Mouse (Mus musculus) kidney, embryonic 15.5 days (tissue): Measurements from ENCODE around the gene Tmcc2. TPM values are rescaled to one million over a fixed set of nuclear protein-coding genes. Genes with fewer than 3 reads are reported as not detected.
"Not testable (repeated sequence)": the region's sequence is repeated elsewhere in the genome, so short reads cannot be mapped to it uniquely, and the experiment has no call there.

Source experiments
- ATAC-seq: fragments of 200-750 bp; cut with Nextera tagmentation; replicated peaks from 2 replicates; pipeline ENCODE4 v1.8.0; 2017; ENCODE audit warnings: moderate TSS enrichment; ENCODE audit not compliant: low FRiP score
- H3K27ac ChIP-seq: fragments of 300-500 bp; sonication (generic); 2 replicates; pipeline ENCODE4 v1.5.1; 2015; ENCODE audit warnings: mild to moderate bottlenecking, inconsistent platforms
- H3K27me3 ChIP-seq: fragments of 300-500 bp; sonication (generic); 2 replicates; pipeline ENCODE4 v1.6.1; 2015; ENCODE audit warnings: inconsistent platforms
- H3K36me3 ChIP-seq: fragments of 300-500 bp; sonication (generic); 2 replicates; pipeline ENCODE4 v1.6.1; 2015; ENCODE audit warnings: inconsistent platforms
- H3K4me1 ChIP-seq: fragments of 300-500 bp; sonication (generic); 2 replicates; pipeline ENCODE4 v1.6.1; 2015; ENCODE audit warnings: inconsistent platforms
- H3K4me2 ChIP-seq: fragments of 300-500 bp; sonication (generic); 2 replicates; pipeline ENCODE4 v1.6.1; 2015; ENCODE audit warnings: moderate library complexity, mild to moderate bottlenecking, inconsistent platforms
- H3K4me3 ChIP-seq: fragments of 300-500 bp; sonication (generic); replicated peaks from 2 replicates; pipeline ENCODE4 v1.5.1; 2015; ENCODE audit warnings: mild to moderate bottlenecking, inconsistent platforms
- H3K9ac ChIP-seq: fragments of 300-500 bp; sonication (generic); 2 replicates; pipeline ENCODE4 v1.6.1; 2015; ENCODE audit warnings: mild to moderate bottlenecking, inconsistent platforms
- H3K9me3 ChIP-seq: fragments of 300-500 bp; sonication (generic); replicated peaks from 2 replicates; pipeline ENCODE4 v1.6.1; 2016; ENCODE audit warnings: inconsistent platforms
- WGBS: fragments of 180-500 bp; shearing (Covaris S2); methylation state at CpG from one replicate; pipeline ENCODE4 v1.1.7; 2015; ENCODE audit warnings: mixed read lengths; 5-methylcytosine and 5-hydroxymethylcytosine counted together
- polyA plus RNA-seq: library from polyadenylated mRNA; unstranded; fragments of >200 nt; fragmentation: Nextera tagmentation; extraction: Ambion mirVana; gene quantifications from 2 replicates; pipeline ENCODE4 v1.2.1, GENCODE M21; 2015

Gene Tmcc2
- polyA plus RNA-seq, 1 experiment from 2014 or later = 15.5 TPM

DNA sequence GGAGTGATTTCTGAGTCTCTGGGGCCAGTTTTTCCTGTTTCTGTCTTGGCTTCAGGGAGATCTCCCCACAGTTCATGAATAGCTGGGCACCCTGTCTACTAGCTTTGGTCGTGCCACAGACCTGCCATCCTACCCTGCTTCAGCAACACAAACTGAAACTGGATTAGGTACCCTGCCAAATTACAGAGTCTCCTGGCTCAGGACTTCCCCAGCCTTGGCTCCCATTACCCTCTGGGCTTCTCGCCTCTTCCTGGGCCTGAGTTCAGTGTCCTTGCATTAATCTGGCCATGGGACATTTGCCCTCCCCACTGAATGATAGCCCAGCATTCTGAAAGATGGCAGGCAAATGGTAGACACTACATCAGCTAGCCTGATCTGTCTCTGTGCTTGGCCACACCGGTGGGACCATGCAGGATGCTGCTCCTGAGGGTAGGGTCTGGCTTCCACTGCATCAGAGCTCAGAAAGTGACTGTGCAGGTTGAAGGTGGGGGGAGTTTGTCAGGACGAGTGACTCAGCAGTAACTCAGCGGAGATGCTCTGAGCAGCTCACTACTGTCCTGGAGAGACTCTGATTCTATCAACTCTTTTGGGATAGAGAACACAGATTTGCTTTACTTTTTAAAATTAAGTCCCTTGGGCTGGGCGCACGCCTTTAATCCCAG is 26.1 kb downstream of the Tmcc2 start:
- Histone ChIP-seq H3K27ac (no peak overlapping the region), H3K27me3 (no peaks in the 10 kb centered on the region), H3K9ac (no peak overlapping the region), H3K4me3 (no peak overlapping the region), H3K9me3 (no peaks in the 10 kb centered on the region), H3K4me2 (no peak overlapping the region), H3K4me1 (peaks cover 6% of the 10 kb centered on the region; the same call in 1 of the 2 replicates), H3K36me3 (peaks cover 25% of the 10 kb centered on the region)
- WGBS = 90% methylated on average over 7 of the region's 7 CpGs
- no peak for ATAC-seq

DNA sequence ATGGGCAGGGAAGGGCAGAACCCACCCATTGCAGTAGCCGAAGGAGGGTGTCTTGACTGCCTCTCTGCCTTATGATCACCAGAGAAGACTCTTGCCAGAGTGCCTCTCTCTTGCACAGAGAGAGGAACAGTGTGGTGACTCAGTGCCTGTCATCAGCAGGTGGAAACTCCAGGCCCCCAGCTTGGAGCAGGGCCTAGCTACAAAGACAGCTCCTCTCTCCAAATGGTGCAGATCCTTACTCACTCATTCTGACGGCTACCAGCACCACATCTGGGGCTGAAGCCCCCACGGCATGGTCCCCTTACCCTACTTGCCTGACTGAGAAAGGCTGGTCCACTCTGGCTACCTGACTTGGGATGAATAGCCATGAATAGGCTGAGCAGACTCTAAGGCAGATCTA is 26.7 kb downstream of the Tmcc2 start:
- H3K27me3 ChIP-seq = no peaks in the 10 kb centered on the region
- H3K4me3 ChIP-seq = no peak overlapping the region
- no peak overlapping the region for H3K9ac ChIP-seq
- H3K36me3 ChIP-seq = peaks cover 31% of the 10 kb centered on the region
- H3K4me1 ChIP-seq = peaks cover 6% of the 10 kb centered on the region; the same call in 1 of the 2 replicates
- WGBS = 82% methylated on average over 3 of the region's 3 CpGs
- ATAC-seq = no peak
- no peak overlapping the region for H3K27ac ChIP-seq
- H3K9me3 ChIP-seq = no peaks in the 10 kb centered on the region
- H3K4me2 ChIP-seq = no peak overlapping the region

DNA sequence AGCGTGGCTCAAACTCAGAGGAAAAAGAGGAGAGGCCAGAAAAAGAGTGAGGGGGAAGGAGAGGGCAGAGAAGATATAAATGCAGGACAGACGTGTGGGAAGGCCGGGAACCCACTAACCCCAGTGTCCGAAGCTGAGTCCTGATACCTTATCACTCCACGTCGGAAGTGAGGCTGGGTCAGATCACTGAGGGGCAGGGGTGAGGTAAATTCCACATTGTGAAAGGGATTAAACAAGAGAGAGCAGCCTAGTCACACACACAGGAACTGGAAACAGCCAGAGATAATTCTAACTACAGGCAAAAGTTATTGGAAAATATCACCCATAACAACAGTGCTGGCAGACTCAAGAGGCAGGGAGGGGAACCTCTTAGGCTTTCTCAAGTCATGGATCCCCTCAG is 29.1 kb downstream of the Tmcc2 start:
- H3K9ac ChIP-seq = no peak overlapping the region
- no peak overlapping the region for H3K4me2 ChIP-seq
- H3K27me3 ChIP-seq = no peaks in the 10 kb centered on the region
- H3K27ac ChIP-seq = no peak overlapping the region
- H3K36me3 ChIP-seq = peaks cover 52% of the 10 kb centered on the region
- 71% methylated on average over 6 of the region's 6 CpGs for WGBS
- no peaks in the 10 kb centered on the region for H3K9me3 ChIP-seq
- H3K4me1 ChIP-seq = 0 out of 2 replicates have a peak, but pooled peaks cover 3% of the 10 kb centered on the region
- no peak for ATAC-seq
- no peak overlapping the region for H3K4me3 ChIP-seq

DNA sequence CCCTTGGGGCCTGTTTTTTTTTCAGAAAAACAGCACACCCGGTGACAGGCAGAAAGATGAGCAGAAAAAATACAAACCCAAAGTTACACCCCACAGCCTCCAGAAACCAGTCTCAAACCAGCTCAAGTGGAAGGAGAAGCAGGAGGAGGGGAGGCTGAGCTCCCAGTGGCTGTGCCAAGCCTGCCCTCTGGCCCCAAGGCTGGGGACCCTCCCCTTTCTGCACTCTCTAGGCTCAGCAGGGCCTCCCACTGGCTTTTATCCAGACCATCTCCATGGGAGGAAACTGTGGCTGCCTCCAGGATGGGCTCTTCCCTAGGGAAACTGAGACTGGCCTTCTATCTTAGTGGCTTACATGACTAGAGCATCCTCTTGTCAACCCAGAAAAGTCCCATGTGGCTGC is 34.2 kb downstream of the Tmcc2 start:
- Histone ChIP-seq H3K4me1 (peaks cover 21% of the 10 kb centered on the region), H3K4me2 (no peak overlapping the region), H3K4me3 (no peak overlapping the region), H3K9ac (no peak overlapping the region), H3K9me3 (no peaks in the 10 kb centered on the region), H3K36me3 (peaks cover 47% of the 10 kb centered on the region), H3K27me3 (no peaks in the 10 kb centered on the region), H3K27ac (no peak overlapping the region)
- ATAC-seq = no peak
- 70% methylated on average over 1 of the region's 1 CpGs for WGBS

DNA sequence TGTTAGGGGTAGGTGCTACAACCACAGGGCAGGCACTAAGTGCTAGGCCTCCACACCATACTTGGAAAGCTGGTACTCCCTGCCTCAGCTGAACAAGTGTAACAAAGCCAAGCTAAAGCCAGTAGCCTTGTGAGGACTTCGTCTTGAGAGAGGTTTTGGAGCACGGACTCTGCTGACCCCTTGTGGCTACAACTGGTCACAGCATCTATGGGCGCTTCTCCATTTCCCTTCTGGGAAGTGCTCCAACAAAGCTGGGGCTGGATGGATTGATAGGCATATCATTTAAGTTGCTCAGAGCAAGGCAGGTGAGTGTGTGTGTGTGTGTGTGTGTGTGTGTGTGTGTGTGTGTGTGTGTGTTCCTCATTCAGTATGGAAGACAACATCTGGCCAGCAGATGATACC is 35.2 kb downstream of the Tmcc2 start:
- peaks cover 21% of the 10 kb centered on the region for H3K4me1 ChIP-seq
- 0% methylated on average over 3 of the region's 3 CpGs for WGBS
- H3K9ac ChIP-seq = no peak overlapping the region
- H3K27ac ChIP-seq = 0 out of 2 replicates have a peak overlapping the region, but pooled peaks have one; percentile 38
- H3K9me3 ChIP-seq = no peaks in the 10 kb centered on the region; the same call in 1 of the 2 replicates
- ATAC-seq = peak; percentile 5; the same call in 1 of the 2 replicates
- peaks cover 37% of the 10 kb centered on the region for H3K36me3 ChIP-seq
- no peaks in the 10 kb centered on the region for H3K27me3 ChIP-seq
- no peak overlapping the region for H3K4me3 ChIP-seq
- no peak overlapping the region for H3K4me2 ChIP-seq

DNA sequence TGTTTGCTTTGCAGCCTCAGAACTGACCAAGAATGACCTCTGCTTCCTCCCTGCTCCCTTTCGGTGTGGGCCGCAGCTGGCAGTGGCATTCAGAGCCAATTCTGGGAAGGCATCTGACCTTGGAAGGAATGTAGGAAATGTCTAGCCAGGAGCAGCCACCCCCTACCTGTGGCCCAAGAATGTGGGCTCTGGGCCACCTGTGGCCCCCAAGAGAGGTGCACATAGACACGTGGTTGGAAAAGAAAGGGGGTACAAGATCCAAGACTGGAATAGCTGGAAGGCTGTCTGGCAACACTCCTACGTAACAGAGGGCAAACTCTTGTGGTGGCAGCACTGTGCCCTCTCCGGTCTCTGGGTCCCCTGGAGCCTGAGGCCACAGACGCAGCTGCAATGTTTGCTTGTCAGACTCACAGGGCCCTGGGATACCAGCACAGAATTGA is 35.9 kb downstream of the Tmcc2 start:
- Histone ChIP-seq H3K27me3 (no peaks in the 10 kb centered on the region), H3K9me3 (no peaks in the 10 kb centered on the region; the same call in 1 of the 2 replicates), H3K27ac (0 out of 2 replicates have a peak overlapping the region, but pooled peaks have one; percentile 38), H3K9ac (no peak overlapping the region), H3K4me3 (no peak overlapping the region), H3K36me3 (peaks cover 30% of the 10 kb centered on the region), H3K4me2 (no peak overlapping the region), H3K4me1 (peaks cover 21% of the 10 kb centered on the region)
- 57% methylated on average over 6 of the region's 6 CpGs for WGBS
- no peak for ATAC-seq

DNA sequence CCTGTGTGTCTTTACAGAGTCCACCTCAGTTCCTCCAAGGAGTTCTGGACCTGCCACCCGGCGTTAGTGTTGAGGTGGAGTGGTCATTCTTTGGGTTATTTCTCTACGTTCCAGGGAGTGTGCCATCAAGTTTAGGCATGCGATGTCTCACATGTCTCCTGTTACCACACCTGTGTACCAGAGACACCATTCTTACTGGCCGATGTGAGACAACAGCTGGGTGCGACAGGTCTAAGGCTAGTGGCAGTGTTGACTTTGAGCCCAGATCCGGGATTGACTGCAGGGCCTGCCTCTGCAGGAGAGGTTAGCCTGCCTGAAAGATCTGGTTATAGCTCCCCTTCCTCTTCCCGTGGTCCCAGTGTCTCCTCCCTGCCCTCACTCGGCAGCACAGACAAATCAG is 36.8 kb downstream of the Tmcc2 start:
- Histone ChIP-seq H3K9ac (no peak overlapping the region), H3K4me2 (no peak overlapping the region), H3K27me3 (no peaks in the 10 kb centered on the region), H3K36me3 (peaks cover 21% of the 10 kb centered on the region), H3K4me1 (peaks cover 21% of the 10 kb centered on the region), H3K27ac (no peak overlapping the region), H3K4me3 (no peak overlapping the region), H3K9me3 (no peaks in the 10 kb centered on the region; the same call in 1 of the 2 replicates)
- 77% methylated on average over 9 of the region's 9 CpGs for WGBS
- no peak for ATAC-seq

DNA sequence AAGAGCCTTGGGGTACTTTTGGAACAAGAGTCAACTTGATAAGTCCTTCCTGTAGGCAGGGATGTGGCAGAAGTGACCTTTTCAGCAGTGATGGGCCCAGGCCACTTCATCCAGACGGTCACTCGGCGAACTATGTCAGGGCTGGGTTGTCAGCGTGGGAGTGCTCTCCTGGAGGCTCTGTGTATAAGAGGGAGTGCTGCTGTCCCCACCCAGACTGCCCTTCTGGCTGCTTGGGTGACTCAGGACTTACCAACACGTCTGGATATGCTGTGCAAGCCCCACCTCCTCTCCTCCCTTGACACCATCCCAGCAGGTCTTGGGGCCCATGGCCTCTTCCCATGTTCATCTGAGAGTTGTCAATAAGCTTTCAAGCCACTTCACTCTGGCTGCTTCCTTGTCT is 37.7 kb downstream of the Tmcc2 start:
- no peak for ATAC-seq
- Histone ChIP-seq H3K9ac (no peak overlapping the region), H3K4me3 (no peak overlapping the region), H3K36me3 (peaks cover 12% of the 10 kb centered on the region), H3K4me2 (no peak overlapping the region), H3K27me3 (no peaks in the 10 kb centered on the region), H3K9me3 (no peaks in the 10 kb centered on the region; the same call in 1 of the 2 replicates), H3K27ac (no peak overlapping the region), H3K4me1 (peaks cover 21% of the 10 kb centered on the region)
- 30% methylated on average over 5 of the region's 5 CpGs for WGBS

DNA sequence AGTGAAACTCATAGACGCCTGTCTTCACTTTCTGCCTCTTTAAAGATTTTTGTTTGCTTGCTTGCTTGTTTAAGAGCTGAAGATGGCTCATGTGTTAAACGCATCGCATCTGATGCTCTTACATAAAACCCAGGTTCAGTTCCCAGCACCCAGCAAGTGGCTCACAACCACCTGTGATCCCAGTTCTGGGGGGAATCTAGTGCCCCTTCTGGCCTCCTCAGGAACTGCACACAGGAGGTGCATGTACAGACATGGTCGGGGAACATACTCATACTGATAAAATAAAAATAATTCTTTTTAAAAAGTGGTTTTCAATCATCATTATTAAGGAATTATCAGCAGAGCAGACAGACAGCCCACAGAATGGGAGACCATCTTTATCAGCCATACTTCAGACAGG is 40.0 kb downstream of the Tmcc2 start:
- Histone ChIP-seq H3K4me1 (peaks cover 28% of the 10 kb centered on the region), H3K4me3 (no peak overlapping the region), H3K9ac (no peak overlapping the region), H3K36me3 (no peaks in the 10 kb centered on the region), H3K9me3 (no peaks in the 10 kb centered on the region; the same call in 1 of the 2 replicates), H3K27ac (no peak overlapping the region), H3K27me3 (no peaks in the 10 kb centered on the region), H3K4me2 (no peak overlapping the region)
- ATAC-seq = no peak
- WGBS = 93% methylated on average over 4 of the region's 4 CpGs

DNA sequence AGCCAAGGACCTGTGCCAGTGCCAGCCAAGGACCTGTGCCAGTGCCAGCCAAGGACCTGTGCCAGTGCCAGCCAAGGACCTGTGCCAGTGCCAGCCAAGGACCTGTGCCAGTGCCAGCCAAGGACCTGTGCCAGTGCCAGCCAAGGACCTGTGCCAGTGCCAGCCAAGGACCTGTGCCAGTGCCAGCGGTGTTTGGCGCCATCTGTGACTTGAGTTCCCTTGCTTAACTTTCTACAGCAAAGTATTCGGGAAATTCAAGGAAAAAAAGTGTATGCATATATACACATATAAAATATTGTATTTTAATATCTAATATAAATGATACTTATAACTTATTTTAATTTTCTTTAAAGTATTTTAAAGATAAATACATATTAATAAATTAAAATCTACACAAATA is 41.5 kb downstream of the Tmcc2 start:
- not testable (repeated sequence) for H3K27me3 ChIP-seq, ATAC-seq, H3K4me3 ChIP-seq, H3K9me3 ChIP-seq, H3K27ac ChIP-seq, H3K36me3 ChIP-seq, H3K9ac ChIP-seq, H3K4me2 ChIP-seq
- 96% methylated on average over 3 of the region's 3 CpGs for WGBS
- peaks cover 24% of the 10 kb centered on the region for H3K4me1 ChIP-seq

DNA sequence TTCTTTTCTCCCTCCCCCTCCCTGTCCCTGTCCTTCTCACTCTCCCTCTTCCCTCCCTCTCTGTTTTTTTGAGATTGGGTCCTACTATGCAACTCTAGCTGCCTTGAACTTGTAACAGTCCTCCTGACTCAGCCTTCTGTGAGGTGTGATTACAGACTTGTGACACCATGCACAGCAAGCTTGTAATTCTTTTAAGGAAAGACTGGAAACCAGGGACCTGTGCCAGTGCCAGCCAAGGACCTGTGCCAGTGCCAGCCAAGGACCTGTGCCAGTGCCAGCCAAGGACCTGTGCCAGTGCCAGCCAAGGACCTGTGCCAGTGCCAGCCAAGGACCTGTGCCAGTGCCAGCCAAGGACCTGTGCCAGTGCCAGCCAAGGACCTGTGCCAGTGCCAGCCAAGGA is 42.0 kb downstream of the Tmcc2 start:
- H3K4me3 ChIP-seq = not testable (repeated sequence)

DNA sequence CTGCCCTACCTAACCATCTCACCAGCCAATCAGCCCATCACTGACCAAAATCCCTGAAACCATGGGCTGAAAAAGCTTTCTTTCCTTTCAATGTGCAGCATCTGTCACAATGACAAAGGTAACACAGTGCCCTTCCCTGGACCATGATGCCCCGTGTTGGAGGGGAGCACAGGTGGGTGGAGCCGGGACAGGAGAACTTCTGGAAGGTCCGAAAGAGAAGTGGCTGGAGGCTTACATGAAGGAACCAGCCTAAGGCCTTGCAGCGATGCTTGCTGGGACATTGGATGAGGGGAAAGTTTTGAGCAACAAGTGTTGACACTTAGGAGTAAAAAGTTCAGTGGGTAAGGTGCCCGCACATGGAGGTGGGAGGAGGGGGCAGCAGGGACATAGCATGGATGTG is 42.7 kb downstream of the Tmcc2 start:
- no peak overlapping the region for H3K4me2 ChIP-seq
- peaks cover 14% of the 10 kb centered on the region for H3K4me1 ChIP-seq
- ATAC-seq = no peak
- H3K9ac ChIP-seq = no peak overlapping the region
- H3K9me3 ChIP-seq = no peaks in the 10 kb centered on the region; the same call in 1 of the 2 replicates
- H3K27me3 ChIP-seq = no peaks in the 10 kb centered on the region
- no peaks in the 10 kb centered on the region for H3K36me3 ChIP-seq
- no peak overlapping the region for H3K27ac ChIP-seq
- 85% methylated on average over 5 of the region's 5 CpGs for WGBS
- no peak overlapping the region for H3K4me3 ChIP-seq

More for the DNA sequence above, 42.0 kb downstream of the Tmcc2 start:
- peaks cover 19% of the 10 kb centered on the region for H3K4me1 ChIP-seq
- not testable (repeated sequence) for H3K9ac ChIP-seq, ATAC-seq, H3K27ac ChIP-seq, H3K9me3 ChIP-seq, H3K36me3 ChIP-seq, H3K4me2 ChIP-seq, H3K27me3 ChIP-seq

DNA sequence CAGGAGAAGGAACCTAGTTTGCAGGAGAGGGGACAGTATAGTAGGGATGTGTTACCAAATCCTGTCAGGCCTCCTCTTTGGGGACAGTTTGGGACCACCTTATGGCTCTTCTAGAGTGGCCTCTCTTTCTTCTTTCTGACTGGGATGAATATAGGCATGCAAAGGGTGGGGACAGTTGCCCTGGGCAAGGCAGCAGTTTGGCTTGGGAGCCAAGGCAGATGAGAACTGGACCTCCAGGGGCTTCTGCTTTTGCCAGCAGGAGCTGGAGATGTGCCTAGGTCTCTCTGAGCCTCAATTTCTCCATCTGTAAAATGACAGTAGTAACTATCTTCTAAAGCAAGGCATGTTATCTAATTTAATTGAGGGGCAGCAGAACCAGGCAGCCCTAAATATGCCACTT is 44.1 kb downstream of the Tmcc2 start:
- ATAC-seq = no peak
- Histone ChIP-seq H3K4me2 (no peak overlapping the region), H3K4me3 (no peak overlapping the region), H3K9ac (no peak overlapping the region), H3K4me1 (peaks cover 13% of the 10 kb centered on the region), H3K27me3 (no peaks in the 10 kb centered on the region), H3K27ac (0 out of 2 replicates have a peak overlapping the region, but pooled peaks have one; percentile 56), H3K36me3 (no peaks in the 10 kb centered on the region), H3K9me3 (no peaks in the 10 kb centered on the region; the same call in 1 of the 2 replicates)
